Mouse (Mus musculus) lung, postnatal 4 days (tissue): Measurements from ENCODE around the gene Ppp2r5a.

Experiments used
- DNase-seq, 2 experiments: peaks; one replicate each; pipeline ENCODE4 v3.0.0; 2021

Ppp2r5a gene

DNA sequence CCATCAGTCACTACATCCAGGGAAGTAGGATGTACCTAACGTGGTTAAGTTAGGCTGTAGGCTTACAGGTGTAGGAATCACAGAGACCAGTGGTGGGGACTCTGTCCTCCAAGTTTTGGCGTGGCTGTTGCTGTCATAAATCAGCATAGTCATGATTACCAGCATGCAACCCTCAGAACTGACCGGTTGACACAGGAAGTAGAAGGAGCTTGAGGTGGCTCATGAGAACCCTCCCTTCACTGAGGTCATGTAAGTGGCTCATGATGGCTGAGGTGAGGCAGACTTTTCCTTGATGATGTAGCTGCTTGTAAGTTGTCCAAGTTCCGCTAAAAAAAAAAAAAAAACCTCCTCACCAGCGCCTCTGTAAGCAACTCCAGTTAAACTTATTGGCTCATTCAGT is 14.0 kb upstream of the Ppp2r5a start:
- DNase-seq: no peak

DNA sequence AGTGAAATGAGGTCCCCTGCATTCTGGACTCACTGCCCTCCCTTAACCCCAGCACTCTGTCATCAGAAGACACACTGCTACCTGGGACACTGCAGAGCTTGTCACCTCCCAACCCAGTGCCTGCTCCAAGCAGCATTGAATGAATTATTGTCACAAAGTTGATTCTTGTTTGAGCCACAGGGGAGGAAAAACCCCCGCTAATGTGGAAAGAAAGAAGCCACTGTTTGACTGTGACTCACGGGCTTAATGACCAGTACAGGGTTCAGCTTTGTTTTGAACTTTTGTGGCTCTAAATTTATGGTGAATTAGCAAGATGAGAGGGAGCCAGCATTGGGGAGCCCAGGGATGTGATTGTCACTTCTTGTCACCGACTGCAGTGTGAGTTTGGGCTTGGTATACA is 13.5 kb upstream of the Ppp2r5a start:
- DNase-seq: no peak

DNA sequence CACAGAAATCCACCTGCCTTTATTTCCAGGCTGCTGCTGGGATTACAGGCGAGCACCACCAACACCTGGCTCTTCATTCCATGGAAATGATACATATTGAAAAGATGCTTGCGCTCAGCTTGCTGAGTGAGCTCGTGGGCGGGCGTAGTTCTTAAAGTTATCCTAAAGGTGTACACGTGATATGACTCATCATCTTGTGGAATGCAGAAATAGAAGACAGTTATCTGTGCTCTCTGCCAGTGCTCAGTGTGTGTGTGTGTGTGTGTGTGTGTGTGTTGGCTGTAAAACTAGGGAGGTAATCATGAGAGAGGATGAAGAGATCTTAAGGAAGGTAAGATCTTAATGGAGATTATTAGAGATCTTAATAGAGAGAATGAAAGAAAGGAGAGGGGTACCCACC is 11.4 kb upstream of the Ppp2r5a start:
- DNase-seq: no peak

DNA sequence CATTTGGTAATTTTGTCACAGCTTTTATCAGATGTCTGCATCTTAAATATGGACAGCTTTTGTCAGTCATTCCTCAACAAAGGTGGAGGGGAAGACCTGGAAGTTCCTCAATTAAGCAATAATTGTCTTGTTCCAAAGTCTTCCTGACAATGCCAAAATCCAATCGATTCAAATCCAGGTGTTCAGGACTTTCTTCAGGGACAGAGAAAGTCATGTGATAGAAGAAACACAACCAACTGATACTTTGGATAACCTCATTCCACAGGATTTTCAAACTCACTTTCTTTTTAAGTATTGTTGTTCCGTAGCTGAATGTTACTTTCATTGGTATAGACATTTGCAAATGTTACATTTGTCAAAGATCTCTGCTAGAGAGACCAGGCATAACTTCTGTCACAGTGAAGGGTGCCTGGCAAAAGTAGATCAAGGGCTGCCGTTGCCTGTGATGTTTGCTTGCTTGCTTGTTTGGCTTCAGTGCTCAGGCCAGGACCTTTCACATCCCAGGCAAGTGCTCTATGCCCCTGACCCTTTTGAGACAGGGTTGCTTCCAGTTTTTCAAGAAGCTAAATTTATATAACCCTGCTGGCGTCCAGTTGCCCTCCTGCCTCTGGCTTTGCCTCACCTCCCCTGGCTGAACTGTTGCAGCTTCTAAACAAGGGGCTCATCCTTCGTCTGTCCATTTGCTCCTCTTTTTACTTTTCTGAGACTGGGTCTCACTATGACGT is 10.8 kb upstream of the Ppp2r5a start:
- no peak for DNase-seq

DNA sequence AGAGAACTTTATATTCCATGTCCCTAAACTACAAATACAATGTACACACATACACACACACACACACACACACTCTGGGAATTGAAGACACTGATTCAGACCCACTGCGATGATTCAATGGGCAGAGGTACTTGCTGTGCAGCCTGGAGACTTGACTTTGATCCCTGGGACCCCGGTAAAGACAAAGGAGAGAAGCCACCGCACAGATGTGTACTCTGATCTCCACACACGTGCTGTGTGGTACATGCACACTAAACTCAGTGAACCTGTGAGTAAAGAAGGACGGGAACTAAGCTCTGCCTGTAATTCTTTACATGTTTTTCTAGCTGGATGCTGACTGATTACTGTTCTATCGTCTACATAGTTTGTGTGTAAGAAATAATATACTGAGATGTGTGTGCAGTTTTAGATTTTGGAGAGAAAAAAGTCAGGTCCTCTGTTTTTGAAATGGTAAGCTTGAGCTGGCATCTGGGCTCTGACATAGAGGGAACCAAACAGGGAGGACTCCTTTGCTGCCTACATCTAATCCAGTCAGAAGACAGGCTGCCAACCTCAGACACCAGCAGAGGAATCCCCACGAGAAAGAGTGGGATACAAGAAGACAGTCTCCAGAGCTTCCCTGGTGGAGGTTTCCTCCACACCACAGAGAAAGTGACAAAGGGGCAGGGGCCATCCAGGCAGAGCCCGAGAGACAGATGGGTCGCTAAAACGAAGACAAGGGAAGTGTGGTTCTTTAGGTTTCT is 7.4 kb upstream of the Ppp2r5a start:
- no peak for DNase-seq

DNA sequence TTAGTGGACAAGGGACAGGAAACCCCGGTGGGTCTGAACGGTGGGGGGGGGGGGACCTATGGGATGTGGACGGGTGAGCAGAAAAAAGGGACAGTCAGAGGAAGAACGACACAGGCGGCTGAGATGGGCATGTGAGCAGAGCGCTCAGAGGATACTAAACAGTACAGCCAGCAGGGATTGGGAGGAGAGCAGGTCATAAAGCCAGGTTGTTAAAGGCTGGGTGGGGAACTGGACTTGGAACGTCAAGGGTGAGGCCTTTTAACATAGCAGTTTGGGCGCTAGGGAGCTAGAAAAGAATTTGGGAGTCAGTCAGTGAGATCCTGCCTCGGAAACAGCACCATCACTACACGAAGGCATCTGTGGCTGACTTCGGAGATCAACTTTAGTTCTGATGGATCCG is 4.2 kb upstream of the Ppp2r5a start:
- DNase-seq: no peak

DNA sequence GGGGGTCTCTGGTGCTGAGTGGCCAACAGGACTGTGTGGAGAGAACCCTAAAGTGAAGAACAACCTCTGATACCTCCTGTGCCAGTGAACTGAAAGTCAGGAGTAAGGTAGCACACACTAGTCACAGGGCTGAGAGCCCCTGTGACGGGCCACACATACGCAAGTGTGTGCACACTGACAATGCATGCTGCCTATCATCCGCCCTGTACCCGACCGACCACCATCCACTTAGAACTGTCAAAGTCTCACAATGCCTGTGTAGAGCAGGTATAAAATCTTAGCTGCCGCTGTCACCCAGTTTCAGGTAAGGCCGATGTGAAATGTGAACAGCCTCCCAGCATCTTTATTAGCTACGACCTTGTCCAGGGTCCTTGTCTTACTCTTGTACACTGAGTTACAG is 3.4 kb upstream of the Ppp2r5a start:
- DNase-seq: no peak

DNA sequence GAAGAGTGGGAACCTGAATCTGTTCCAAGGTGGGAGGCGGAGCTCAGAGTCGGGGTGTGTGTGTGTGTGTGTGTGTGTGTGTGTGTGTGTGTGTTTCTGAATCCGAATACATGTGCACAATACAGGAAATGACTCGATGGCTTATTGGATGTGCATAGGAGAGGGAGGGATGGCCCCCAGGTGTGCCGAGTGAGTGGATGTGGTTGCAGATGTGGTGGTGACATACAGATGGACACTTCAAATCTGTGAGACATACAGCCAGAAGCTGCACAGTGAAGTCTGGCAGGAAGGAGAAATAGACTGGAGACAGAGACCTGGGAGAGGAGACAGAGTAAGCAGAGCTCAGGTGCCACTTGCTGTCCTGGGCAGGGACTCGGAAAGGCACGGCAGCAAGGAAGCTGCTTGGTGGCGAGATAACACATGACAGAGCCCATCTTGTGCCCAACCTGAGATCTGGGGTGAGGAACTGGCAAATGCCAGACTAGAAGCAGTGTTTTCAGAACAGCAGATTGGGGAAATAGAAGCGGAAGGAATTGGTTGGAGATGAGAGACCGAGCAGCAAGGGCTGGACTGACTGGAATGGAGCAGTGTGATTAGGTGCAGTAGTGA is 1.8 kb upstream of the Ppp2r5a start:
- no peak for DNase-seq

DNA sequence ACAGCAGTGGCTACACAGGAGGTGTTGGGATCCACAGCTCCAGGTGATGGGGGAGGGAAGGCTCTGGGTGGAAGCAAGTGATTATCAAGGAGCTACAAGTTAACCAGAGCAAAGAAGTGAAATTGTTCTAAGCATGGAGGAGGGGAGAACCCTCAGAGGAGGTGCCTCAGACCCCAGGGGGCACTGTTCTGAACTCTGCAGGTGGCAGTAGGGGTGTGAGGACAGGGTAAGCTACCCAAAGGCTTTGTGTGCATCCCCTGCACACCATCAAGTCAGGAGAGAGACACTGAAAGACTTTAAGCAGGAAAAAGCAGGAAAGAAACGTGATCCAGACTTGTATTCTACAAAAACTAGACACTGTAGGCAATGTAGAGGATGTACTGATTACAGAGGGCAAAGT is 1.2 kb upstream of the Ppp2r5a start:
- no peak for DNase-seq

DNA sequence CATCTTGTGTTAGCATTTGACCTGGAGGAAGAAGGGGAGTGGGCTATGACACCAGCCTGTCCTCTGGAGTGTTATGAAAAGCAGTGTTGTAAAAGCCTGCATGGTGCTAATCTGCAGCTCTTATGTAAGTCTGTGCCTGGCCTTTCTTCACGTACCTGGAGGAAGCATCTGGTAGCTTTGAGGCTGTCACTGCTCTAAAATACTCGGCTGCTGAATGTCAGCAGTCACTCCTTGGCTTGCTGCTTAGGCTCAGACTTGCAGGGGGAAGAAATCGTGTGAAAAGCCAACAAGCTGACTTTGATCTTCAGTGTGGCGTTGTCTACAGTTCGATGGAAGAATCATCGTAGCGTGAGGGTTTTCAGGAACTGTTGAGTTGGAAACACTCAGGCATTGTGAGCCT is 566 bp downstream of the Ppp2r5a start:
- DNase-seq: no peak

DNA sequence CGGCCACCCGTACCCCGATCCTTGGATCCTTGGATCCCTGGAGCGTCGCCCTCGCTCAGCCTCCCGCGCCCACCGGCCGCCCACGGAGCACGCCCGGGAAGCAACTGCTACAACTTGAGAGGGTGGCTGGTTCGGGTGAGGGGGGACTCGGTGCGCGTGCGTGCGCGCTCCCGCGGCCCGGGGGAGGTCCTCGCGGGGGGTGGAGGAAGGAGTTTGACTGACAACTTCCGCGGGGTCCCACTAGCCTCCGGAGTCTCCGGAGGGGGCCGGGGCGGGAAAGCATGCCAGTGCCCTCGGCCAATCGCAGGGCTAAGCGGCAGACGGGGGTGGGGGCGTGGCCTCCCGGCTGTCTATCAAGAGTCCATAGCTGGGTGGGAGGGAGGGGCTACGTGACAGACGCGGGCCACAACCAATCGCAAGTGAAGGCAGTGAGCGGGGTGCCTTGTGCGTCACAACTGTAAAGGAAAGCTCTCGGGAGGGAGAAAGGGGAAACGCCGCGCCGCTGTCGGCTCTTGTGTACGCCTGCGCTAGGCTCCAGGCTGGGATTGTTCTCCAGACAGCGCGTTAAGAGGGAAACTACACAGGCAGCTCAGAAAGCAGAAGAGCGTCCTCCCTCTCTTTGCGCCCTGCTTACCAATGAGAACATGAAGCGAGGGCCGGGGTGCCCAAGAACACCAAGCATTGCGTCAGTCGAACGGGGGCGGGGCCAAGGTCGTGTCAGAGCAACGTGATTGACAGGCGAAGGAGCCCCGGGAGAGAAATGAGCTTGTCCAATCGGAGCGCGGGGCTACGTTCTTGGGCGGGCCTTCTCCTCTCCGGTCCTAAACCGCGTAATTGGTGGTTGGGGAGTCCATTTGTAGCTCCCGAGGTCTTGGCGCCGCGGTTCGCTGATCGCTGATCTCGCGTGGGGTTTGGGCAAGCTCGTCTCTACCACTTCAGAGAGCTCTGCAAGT is 5.9 kb downstream of the Ppp2r5a start:
- DNase-seq: peak; percentile 99 to 100

DNA sequence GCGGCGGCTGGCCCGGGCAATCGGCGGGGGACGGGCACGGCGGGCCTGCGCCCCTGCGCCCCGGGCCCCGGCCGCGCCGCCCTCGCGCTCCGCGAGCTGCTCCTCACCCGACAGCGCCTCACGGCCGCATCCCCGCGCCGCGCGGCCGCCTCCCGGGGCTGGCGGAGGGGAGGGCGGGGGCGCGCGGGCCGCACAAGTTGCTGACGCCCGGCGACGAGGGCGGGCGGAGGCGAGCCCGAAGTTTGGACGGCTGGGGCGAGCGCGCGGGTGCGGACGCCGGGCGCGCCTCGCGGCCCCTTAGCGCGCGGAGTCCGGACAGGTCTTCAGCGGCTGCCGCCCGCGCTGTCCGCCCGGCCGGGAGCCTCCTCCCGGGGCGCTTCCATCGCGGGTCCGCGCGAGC is 6.6 kb downstream of the Ppp2r5a start:
- peak in 1 of 2 experiments; percentile 84 for DNase-seq

DNA sequence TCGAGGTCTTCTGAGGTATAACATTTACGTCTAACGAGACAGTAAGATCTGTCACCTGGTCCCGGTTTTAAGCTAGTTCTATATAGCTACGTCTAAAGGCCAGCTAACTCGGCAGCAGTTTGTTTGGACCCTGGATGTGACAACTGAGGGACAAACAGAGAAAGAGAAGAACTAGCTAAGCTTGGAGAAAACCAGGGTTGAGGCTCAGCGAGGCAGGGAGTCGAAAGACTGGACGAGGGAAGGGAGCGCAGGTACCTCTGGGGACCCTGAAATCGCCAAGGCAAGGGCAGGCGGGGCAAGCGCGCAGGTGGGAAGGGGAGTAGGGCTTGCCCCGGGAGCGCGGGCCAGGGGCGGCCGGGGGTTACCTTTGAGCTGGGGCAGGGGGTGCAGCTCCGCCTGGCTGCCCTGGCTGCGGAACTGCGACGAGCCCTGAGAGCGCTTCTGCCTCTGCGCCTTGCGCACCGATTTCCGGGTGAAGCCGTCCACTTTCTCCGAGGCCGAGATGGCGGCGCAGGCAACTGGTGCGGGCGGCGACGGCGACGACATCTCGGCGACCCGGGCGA is 7.1 kb downstream of the Ppp2r5a start:
- peak; percentile 73 to 78 for DNase-seq

DNA sequence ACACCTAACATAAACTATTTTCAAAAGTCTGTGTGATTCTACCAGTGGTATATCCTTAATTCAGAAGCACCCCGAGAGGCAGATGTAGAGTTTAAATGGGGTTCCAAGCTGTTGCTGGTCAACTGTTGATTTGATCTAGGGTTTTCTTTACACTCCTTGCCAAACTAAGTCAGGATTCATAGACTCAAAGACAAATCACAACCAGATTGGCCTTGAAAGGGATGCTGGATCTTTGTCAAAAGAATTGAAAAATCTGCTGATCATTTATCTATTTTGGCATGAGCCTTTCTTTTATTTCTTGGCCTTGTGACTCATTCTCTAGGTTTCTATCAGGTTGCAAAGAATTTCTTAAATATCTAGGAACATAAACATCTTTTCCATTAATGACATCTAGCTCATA is 7.9 kb downstream of the Ppp2r5a start:
- DNase-seq: no peak

DNA sequence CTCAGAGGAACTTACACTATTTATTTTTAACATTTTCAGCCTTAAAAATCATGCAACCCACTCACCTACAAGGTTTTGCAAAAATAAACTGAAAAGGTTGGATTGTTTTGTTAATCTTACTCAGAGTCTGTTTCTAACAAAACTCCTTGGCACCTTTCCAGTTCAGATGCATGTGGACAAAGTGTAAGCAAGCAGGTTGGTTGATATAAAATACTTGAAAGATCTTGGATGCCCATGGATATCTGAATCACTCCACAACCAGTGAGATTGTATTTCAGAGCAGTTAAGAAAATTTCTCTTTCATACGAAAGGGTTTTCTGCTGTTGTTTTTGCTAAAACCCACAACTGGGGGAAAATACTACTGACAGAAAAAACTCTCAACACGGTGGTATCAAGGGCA is 8.9 kb downstream of the Ppp2r5a start:
- no peak for DNase-seq

DNA sequence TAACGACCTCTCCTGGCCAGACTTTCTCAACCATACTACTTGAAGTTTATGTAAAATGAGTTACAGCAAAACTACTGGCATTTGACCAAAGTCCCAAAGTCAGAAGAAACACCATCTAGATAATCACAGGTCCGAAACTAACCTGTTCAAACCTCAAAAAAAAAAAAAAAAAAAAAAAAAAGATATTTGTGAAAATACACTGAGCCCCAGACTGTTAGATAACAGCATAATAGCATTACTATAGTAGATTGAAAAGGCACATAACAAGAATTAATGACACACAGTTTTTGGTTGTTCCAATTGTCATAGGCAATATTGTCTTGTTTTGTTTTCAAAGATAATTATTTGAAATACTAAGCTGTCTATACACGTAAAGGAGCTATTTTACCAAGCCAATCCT is 9.5 kb downstream of the Ppp2r5a start:
- no peak for DNase-seq

DNA sequence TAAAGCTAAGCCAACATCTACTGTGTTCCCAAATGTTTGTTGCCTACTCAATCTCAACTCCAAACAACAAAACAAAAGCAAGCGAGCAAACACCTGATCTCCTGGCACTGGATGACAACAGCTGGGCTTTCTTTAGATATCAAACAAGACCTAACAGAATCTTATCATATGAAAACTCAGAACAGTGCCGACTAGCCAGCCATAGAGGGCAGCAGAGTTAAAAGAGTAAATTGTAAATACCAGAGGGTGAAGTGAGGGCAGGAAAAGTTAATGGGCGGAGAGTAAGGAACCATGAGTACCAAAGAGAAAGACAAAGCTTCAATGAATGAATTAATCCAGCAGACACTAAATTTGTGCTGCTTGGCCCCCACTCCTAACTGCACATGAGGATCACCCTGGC is 11.8 kb downstream of the Ppp2r5a start:
- peak in 1 of 2 experiments; percentile 70 for DNase-seq

DNA sequence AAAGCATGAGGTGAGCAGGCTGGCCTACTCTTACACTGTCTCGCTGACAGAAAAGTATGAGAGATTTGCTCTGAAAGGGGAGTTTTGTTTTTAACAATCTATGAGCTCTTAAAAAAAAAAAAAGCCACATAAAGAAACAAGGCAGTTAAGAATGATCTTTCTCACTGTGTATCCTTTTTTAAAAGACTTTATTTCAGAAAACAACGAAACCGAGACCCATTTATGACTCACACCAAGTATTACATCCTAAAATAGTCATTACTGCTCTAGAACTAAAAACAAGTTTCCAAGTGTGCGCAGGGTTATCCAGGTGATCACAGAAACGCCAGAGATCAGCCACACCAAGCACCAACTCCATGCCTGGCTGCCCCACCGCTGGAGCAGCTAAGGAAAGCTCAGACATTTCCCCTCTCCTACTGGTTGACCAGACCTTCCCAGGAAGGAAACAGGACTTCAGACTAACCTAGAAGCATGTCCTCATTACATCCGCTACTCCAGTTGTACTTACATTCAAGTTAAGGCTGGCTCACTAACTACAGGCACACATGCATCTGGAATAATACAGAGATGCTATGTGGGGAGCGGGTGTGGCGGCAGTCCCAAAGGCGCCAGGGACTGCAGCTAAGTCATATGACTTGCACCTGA is 18.2 kb downstream of the Ppp2r5a start:
- DNase-seq: no peak

DNA sequence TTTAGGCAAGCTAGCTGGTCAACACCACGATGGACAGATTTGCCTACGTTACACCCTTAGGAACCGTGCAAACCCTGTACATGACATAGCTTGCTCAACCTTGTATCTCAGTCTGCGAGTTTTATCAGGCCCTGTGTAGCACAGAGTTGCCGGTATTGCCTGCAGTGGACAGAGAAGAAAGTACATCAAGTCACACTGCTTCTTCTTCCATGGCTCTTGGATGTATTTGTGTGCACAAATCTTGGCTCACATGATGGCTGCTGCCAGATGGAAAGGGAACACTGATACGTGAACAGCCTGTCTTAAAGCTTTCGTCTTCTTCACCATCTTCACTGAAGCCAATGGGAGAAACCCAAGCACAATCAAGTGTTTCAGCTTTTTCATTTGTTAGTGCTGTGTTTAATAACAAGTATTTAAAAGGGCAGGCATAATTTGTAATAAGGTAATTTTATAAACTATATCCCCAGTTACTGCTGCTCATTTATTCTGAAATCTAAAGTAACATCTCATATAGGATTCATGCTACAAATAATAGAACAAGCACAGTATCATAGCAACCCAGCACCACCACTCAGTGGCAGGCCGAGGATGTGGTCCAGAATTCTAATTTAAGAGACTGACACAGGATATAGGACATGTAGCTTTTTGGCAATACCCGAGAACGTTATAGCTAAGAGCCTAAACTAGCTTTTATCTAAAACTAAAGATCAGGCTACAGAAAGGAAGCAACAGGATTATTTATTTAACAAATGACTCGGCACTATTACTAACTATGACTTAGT is 20.9 kb downstream of the Ppp2r5a start:
- no peak for DNase-seq

DNA sequence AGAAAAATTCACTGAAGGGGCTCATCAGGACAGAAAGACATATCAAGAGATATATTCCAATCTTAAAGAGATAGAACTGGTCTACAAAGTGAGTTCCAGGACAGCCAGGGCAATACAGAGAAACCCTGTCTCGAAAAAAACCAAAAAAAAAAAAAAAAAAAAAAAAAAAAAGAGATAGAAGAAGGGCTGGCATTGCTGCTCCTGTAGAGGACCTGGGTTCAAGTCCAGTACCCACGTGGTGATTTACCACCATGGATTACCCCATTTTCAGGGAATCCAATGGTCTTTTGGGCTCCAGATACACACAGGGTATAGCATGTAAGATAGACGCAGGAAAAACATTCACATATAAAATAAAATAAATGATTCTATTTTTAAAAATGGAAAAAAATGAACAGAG is 22.2 kb downstream of the Ppp2r5a start:
- no peak for DNase-seq

DNA sequence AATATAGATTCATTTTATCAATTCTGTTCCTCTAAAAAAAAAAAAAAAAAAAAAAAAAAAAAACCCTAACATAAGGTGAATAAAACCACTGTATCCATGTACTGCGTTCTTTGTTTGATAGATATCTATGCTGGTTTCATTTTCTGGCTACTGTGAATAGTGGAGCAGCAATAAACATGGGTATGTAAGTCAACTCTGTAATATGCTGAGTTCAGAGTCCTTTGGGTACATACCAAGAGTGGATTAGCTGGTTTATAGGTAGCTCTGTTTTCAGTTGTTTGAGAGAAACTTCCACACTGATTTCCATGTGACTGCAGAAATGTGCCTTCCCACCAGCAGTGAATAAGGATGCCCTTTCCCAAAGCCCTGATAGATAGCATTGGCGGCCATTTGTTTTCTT is 25.0 kb downstream of the Ppp2r5a start:
- DNase-seq: no peak

DNA sequence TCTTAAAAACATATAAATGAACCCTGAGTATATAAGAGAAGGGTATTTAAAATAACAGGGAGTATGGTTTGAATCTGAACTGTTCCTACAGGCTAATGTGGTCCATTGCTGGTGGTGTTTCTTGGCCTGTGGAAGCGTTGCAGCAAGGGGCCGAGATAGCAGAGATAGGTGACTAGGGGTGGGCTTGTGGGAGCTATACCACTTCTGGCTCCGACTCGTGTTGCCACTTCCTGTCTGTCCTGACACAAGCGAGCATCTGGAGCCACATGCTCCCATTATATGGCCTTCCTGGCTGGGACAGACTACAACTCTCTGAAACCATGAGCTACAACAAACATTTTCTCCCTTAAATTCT is 27.5 kb downstream of the Ppp2r5a start:
- no peak for DNase-seq
